Mouse (Mus musculus): ENCODE measurements around the gene Gm45837.
"Not testable (repeated sequence)": the region's sequence is repeated elsewhere in the genome, so short reads cannot be mapped to it uniquely, and the experiment has no call there.

Gm45837 gene

DNA sequence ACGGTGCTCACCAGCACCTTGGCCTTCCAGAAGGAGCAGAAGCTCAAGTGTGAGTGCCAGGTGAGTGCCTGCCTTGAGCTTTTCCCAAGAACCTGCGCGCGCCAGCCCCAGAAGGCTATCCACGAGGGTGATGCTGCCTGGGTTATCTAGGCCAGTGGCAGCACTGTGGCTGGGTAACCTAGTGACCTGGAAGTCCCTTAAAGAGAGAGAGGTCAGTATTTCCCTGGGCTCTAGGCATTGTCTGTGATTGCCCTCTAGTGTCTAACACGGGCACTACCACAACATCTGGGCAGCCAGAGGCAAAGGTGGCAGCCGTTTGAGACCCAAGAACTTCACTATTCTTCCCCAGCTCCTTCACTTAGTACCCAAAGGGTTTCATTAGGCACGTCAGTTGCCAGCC lies 92.7 kb downstream of the Gm45837 start:
- DNase-seq = peak; percentile 46

DNA sequence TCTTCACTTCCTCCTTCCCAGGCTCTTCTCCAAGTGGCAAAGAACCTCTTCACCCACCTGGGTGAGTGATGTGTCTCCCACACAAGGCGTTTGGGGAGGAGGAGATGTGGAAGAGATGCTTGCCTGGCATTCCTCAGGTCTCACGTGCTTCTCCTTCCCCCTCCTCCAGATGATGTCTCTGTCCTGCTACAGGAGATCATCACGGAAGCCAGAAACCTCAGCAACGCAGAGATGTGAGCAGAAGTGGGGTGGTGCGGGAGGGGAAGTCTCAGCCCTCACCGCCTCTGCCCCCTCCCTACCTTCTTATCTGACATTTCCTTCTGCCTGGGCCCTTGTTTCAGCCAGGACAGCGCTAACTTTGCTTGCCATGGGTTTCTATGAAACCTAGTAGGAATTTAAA lies 93.1 kb downstream of the Gm45837 start:
- DNase-seq = no peak

DNA sequence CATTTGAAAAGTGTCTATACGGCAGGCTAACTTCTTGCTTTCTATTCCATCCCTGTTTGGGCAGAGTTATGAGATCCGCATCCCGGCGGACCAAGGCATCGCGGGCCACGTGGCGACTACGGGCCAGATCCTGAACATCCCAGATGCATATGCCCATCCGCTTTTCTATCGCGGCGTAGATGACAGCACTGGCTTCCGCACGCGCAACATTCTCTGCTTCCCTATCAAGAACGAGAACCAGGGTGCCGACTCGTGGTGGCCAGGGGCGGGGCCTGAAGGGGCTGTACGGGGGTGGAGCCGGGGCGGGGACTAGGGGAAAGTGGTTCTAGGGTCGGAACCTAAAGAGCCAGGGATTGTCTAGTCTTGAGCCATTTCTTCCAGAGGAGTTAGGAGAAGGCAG lies 93.8 kb downstream of the Gm45837 start:
- DNase-seq = peak; percentile 62

DNA sequence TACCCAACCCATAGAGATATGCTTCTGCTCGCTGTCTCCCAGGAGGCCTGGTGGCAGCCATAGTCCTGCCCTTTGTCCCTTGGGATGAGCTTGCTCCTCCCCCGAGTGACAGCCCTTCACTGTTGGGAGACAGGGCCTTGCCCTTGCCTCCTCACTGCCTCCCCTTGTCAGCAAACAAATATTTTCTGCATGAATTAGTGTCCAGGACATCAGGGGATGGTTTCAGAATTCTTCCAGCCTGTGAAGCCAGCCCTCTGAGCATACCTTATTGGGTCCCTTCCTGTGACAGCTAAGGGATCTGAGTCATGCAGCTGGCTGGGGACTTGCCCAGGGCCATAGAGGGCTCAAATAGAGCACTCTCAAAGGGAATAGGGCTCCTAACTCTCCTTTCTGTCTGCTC lies 98.5 kb downstream of the Gm45837 start:
- DNase-seq = no peak

DNA sequence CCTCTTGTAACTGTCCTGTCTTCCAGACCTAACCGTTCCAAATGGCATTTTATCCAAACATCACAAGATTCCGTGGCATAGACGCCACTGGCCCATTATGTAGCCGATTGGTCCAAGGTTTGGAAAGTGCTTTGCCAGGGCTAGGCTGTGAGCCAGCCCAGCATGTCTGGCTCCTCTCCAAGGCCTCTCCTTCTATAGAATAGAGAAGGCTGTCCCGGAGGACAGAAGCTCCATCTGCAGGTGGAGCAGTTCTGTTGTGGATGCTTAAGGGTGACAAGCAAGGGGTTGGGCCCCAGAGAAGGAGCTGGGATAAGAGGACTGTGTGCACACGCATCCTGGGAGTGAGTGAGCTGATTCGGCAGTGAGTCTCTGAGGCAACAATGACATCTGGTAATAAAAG lies 103.0 kb downstream of the Gm45837 start:
- no peak for DNase-seq

DNA sequence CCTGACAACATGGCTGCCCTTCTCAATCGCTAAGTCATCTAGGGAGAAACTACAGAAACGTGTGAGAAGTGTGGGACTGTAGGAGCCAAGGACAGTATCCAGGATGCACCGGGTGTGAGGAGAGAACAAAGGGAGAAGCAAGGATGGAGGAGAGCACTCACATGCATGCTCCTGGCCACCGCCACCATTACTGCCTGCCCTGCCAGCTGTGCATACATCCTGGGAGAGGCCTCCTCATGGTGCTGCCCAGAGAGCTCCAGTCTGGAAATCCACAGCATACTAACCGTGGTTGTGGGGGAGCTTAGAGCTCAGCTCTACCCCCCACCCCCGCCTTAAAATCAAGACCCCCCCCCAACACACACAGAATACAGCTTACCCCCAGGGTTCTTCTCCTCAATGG lies 104.1 kb downstream of the Gm45837 start:
- no peak for DNase-seq

DNA sequence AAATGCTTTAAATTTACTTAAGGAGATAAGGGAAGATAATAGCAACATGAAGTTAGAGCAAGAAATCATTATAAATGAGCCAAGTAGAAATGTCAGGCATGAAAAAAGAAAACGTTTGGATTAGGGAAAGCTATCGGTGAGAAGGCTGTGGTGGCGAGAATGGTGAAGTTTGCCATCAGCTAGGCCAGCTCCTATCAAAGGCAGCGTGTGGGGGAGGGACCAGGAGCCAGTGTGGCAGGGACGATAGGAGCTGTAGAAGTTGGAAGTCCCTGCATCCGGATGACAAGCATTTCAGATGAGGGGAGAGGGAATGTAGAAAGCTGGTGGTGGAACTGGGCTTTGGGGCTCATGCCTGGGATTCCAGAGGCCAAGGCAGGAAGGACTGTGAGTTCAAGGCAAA lies 104.6 kb downstream of the Gm45837 start:
- DNase-seq = no peak

DNA sequence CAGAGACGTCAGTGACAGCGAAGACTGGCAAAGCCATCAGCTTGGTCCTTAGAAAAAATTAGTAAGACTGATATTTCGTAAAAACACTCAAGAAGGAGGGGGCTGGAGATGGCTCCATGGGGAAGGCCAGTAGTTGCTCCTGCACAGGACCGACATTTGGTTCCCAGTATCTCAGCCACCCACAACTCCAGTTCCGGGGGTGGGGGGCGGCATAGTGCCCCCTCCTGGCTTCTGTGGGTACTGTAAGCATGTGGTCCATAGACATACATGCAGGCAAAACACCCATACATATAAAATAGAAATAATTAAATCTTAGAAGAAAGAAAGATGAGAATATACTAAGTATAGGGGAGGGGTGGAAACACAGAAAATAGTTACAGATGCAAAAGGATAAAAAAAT lies 105.8 kb downstream of the Gm45837 start:
- no peak for DNase-seq

DNA sequence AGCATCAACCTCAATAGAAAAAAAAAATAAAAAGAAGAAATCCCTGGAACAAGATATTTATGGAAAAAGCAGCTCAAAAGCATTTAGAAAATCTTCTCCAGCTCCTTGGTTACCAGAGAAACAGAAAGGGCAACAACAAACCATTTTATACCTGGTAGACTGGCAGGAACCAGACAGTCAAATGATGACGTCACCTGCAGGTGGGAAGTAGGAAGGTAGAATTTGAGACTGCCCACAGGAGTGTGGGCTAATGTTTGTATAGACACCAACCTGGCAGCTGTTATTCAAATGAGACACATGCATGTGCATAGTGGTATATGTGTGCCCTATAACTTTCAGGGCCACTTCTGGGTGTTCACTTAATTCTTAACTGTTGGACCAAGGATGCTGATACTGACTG lies 111.0 kb downstream of the Gm45837 start:
- no peak for DNase-seq

DNA sequence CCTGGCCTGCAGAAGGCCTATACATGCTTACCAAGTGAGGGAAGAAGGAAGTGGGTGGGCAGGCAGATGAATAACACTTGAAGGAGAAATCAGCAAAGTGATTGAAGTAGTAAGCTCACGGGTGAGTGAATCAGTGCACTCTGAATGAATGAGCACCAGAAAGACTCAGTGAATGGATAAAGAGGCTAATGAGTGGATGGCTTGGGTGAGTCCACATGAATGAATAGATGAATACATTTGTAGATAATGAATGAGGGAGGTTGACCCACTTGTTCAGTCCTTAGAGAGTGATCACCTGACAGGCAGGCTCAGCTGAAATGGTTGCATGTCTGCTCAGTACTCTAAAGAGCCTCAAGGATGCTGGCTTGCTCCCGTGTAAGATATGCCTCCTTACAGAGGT lies 112.5 kb downstream of the Gm45837 start:
- DNase-seq = no peak

DNA sequence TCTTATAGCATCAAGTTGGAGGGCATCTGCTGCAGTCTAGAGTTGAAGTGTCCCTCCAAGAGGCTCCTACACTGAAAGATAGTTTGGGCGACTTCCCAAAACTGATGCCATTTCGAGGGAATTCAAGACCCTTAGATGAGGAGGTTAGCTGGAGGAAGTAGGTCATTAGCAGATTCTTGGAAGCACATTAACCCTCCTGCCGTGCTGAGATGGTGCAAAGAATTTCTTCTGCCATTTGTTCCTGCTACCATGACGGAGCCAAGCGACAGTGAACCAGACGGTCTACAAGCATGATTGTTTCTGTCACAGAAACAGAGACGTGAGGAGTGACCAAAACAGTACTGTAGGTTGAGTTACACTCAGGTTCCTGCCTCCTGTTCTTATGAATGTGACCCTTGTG lies 115.8 kb downstream of the Gm45837 start:
- DNase-seq = no peak

DNA sequence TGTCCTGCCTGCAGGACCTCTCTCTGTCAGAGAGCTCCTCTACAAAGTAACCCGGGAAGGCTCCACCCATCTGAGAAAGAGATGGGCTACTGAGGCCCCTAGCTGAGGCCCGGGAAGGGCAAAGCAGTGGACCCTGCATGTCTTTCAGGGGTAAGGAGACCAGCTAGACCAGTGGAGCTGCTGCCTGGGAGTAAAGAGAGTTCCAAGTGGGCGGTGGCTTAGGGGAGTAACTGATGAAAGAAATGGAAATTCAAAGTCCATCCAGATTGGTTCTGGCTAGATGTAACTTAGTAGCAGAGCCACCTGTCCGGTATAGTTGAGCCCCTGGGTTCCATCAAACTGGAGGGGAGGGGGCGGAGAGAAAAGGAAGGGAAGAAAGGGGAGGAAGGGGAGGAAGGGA lies 123.7 kb downstream of the Gm45837 start:
- DNase-seq = no peak

DNA sequence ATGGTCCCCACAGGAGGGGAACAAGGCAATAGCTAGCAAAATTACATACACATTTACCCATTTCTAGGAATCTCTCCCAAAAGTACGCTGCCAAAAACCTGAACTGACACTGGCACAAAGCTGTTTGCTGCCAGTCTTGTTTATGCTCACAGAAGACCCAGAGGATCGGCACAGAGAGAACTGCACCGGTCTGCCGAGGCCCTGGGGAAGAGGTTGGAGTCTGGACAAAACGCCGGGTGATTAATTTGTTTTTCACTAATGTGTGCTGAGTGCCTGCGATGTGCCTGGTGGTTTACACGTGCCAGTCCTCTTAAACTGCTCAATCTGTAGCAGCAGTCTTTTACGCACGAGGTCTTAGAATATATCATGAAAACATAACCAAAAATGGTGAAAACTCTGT lies 124.4 kb downstream of the Gm45837 start:
- DNase-seq = no peak

DNA sequence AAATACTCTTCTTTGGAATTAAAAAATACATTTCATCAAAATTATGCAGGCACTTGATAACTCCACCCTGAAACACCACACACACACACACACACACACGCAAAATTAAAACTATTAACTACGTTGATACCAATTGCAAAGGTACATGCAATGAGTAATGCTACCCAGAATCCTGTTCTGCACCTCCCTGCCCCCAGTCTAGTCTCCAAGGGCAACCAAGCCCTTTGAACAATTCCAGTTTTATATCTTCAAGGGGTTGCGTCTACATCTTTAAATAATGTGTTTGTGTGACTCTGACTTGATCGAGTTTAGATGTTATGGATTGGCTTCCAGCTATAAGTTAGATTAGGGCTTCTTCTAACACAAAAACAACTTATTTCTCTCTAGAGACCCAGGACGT lies 124.8 kb downstream of the Gm45837 start:
- no peak for DNase-seq

DNA sequence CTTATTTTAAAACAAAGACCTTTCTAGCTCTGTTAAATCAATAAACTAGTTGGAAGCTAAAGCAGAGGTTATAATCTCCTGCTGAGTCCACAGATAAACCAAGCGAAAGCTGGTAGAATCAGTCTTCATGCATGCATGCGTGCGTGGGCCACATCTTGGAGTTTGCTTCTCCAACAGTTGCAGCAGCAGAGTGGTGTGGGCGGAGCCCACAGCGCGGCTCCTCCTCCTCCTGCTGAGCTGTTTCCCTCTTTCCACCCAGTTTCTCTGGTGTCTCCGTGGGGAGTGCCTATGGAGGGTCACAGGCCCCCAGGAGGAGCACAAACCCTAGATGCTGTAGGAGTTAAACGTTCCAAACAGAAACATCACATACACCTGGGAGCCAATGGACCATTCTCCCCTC lies 126.9 kb downstream of the Gm45837 start:
- no peak for DNase-seq

DNA sequence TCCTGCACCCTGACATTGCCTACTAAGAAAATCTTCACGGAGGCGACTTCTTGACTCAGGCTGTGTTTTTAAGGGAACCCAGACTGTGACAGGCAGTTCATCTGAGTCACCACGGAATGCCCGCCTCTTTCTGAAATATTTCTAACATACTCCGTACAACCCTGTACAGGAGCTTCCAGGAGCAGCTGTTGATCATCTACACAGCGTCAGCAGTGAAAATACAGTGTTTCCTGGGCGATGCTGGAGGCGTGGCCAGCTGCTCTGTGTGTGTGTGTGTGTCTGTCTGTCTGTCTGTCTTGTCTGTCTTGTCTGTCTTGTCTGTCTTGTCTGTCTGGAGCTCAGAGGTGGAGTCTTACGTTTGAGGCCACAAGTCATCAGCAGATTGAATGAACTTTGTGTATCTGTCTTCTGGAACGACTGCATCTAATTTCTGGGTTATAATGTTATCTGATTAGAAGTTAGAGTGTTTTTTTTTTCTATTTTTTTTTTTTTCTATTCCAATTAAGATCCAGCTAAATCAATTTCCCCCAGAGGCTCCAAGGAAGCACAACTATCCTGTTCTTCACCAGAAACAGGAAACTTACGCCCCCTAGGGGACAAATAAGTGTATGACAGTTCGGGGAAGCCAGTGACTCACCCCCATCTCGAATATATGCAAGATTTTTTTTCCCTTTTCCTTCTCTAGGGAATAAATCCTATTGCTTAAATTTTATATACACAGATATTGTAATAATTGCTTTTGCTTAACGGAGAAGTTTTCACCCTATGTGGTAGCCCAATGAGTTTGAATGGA lies 127.7 kb downstream of the Gm45837 start:
- peak; percentile 18 for DNase-seq

DNA sequence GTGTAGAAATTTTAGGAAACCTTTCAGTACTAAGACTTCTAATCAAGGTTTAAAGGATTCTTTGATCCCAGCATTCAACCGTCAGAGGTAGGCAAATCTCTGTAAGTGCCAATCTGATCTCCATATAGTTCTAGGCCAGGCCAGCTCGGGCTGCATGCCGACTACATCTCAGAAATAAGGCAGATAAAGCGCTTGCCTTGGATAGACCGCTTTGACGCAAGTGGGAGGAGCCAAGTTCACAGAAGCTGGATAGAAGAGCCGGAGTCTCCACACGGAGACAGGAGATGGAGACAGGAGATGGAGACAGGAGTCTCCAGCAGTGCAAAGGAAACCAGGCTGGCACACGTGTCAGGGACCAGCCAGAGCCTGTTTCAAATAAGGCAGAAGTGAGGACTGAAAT lies 129.1 kb downstream of the Gm45837 start:
- no peak for DNase-seq

DNA sequence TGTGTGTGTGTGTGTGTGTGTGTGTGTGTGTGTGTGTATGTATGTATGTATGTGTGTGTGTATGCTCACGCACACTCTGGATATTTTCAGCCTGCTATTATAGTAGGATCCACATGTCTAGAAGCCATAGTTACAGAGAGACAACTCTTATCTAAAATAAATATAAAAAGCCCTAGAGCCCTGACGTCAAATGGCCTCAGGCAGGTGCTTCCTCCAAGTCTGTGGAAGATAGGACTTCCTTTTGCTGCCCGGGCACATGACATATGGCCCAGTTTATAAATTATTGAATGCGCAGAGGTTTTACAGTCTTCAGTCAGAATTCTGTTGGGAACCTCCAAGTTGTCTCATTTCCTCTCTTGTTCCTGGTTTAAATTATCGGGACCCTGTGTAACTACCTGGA lies 130.0 kb downstream of the Gm45837 start:
- DNase-seq = no peak

DNA sequence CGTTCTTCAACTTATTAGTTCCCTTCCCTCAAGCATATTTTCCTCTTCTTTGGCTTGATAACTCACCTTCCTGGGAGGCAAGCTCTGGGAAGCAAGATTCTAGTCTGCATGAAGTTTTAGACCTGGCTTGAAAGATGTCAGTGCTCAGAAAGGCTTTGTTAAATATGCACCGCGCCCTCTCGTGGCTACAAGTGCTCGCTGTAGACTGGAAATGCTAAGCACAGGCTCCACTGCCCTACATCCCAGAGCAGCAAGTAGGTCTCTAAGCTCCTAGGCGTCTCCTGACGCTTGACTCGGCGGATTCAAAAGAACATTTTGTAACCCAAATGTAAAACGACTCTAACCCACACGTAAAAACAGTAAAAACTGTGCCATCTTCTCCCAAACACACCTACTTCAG lies 130.4 kb downstream of the Gm45837 start:
- peak; percentile 58 for DNase-seq

DNA sequence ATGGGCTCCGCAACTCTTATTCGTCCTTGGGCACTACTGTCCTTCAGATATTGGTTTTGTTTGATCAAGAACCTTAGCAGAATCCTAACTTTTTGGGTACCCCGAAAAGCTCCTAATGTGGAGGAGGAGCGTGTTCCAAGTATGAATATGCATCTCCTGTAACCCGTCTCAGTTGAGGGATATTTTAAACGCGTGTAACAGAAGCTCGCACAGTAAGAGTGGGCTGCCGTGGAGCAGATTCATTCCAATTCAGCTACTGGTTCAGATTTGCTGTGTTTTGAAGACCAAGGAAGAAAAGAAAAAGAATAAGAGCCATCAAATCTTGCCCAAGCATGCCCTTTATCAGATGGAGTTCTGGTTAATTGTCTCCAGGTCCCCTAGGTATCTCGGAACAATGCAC lies 131.0 kb downstream of the Gm45837 start:
- no peak for DNase-seq

DNA sequence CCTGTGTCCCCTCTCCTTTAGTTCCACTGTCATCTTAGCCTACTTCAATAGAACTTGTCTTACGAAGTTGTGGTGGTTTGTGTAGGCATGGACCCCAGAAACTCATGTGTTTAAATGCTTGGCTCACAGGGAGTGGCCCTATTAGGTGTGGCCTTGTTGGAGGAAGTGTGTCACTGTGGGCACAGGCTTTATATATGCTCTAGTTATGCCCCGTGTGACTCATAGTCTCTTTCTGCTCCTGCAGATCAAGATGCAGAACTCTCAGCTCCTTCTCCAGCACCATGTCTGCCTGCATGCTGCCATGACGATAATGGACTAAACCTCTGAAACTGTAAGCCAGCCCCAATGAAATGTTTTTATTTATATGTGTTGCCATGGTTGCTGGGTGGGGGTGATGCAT lies 137.0 kb downstream of the Gm45837 start:
- DNase-seq = no peak

DNA sequence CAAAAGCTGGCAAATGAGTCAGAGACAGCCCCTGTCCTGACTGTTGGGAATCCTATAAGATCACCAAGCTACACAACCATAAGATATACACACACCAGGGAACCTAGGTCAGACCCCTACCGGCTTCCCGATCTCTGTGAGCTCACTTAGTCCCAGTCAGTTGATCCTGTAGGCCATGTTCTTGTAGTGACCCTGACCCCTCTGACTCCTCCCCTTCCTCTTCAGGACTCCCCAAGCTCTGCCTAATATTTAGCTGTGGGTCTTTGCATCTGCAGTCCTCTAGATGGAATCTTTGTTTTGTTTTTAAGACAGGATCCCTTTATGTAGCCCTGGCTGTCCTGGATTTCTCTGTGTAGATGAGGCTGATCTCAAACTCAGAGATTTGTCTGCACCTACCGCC lies 138.6 kb downstream of the Gm45837 start:
- DNase-seq = no peak

DNA sequence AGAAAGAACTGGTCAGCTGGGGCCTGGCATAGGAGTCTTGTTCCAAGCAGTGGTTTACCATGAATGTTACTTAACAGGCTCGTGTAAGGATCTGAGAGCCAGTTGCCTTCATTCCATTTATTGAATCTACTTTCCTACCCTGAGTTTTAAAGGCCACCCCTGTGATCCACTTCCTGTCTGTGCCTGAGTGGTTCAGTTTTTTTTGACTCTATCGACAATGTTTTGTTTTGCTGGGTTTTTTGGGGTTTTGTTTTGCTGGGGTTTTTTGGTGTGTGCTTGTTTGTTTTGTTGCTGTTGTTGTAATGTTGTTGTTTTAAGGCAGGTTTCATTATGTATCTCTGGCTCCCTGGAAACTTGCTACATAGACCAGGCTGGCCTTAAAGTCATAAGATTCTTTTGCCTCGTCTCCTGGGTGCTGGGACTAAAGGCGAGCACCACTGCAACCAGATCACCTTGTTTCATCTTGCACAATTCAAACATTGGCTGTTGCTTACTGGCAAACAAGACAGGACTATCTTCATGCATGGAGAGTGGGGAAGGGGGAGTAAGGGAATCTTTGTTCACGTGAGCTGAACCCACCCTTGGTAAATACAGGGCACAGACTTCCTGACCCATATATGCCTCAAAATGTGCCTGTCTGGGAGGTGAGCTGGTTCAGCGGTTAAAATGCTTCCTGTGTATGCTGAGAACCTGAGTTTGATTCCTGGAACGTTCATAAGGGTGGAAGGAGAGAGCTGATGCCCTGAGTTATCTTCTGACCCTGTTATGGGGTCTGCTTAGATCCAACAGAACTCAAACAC lies 140.2 kb downstream of the Gm45837 start:
- no peak for DNase-seq

DNA sequence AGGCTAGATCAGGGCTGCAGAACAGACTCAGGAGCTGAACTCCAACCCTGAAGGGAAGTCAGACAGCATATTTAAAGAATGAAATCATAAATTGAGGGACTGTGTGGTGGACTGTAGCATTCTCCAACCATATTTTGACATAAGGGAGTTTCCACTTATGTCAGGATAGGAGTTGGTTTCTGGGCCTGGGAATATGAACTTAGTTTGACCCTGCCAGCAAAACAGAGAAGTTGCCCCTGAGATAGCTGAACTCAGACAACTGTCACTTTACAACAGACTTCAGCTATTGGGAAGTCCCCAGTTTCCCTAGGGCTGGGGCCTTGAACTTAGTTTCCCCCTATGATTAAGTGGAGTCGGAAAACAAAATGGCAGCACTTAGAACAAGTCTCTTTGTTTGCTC lies 140.8 kb downstream of the Gm45837 start:
- DNase-seq = no peak

DNA sequence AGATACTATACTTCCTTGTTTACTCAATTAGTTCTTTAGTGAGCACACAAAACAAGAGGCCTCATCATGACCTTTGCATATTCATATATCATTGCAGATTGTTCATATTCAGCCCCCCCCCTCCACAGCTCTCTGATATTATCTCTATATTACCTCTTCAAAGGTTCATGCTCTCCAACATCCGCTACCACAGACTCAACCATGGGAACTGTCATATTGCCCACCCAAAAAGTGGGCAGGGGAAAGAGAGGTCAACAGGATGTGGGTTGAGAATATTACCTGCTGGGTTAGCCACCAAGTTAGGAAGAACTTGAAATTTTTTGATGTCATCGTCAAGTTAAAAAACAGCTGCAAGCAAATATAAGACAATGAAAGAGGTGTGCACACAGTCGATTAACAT lies 144.8 kb downstream of the Gm45837 start:
- not testable (repeated sequence) for DNase-seq
